Mouse (Mus musculus) embryonic facial prominence, embryonic 10.5 days (tissue): Measurements from ENCODE around the gene E2f7. TPM values are rescaled to one million over a fixed set of nuclear protein-coding genes. Genes with fewer than 3 reads are reported as not detected.
A peak's percentile ranks its signal among the peaks of the same experiment; 100 is the strongest.
"Not testable (repeated sequence)": the region's sequence is repeated elsewhere in the genome, so short reads cannot be mapped to it uniquely, and the experiment has no call there.

ENCODE experiments used
- DNase-seq: peaks from one replicate; pipeline ENCODE4 v3.0.0-alpha.2; 2017; ENCODE audit warnings: low spot score
- H3K27ac ChIP-seq: fragments of 300-500 bp; sonication (generic); replicated peaks from 2 replicates; pipeline ENCODE4 v1.5.1; 2016; ENCODE audit warnings: mild to moderate bottlenecking
- H3K27me3 ChIP-seq: fragments of 300-500 bp; sonication (generic); replicated peaks from 2 replicates; pipeline ENCODE4 v1.6.1; 2016; ENCODE audit warnings: low read depth, mild to moderate bottlenecking; ENCODE audit not compliant: poor library complexity, severe bottlenecking
- H3K36me3 ChIP-seq: fragments of 300-500 bp; sonication (generic); replicated peaks from 2 replicates; pipeline ENCODE4 v1.6.1; 2016; ENCODE audit warnings: mild to moderate bottlenecking, moderate library complexity
- H3K4me1 ChIP-seq: fragments of 300-500 bp; sonication (generic); 2 replicates; pipeline ENCODE4 v1.6.1; 2016
- H3K4me3 ChIP-seq: fragments of 300-500 bp; sonication (generic); 2 replicates; pipeline ENCODE4 v1.5.1; 2016; ENCODE audit warnings: mild to moderate bottlenecking, moderate library complexity
- H3K9me3 ChIP-seq: fragments of 300-500 bp; sonication (generic); 2 replicates; pipeline ENCODE4 v1.6.1; 2016; ENCODE audit warnings: mild to moderate bottlenecking
- WGBS: fragments of 180-500 bp; shearing (Covaris S2); methylation state at CpG from one replicate; pipeline ENCODE4 v1.1.7; 2016; 5-methylcytosine and 5-hydroxymethylcytosine counted together
- polyA plus RNA-seq: library from polyadenylated mRNA; unstranded; fragments of >200 nt; fragmentation: Nextera tagmentation; extraction: Ambion mirVana; gene quantifications from 2 replicates; pipeline ENCODE4 v1.2.1, GENCODE M21; 2016

The E2f7 gene
- polyA plus RNA-seq, 1 experiment from 2014 or later, result 41.9 TPM

DNA sequence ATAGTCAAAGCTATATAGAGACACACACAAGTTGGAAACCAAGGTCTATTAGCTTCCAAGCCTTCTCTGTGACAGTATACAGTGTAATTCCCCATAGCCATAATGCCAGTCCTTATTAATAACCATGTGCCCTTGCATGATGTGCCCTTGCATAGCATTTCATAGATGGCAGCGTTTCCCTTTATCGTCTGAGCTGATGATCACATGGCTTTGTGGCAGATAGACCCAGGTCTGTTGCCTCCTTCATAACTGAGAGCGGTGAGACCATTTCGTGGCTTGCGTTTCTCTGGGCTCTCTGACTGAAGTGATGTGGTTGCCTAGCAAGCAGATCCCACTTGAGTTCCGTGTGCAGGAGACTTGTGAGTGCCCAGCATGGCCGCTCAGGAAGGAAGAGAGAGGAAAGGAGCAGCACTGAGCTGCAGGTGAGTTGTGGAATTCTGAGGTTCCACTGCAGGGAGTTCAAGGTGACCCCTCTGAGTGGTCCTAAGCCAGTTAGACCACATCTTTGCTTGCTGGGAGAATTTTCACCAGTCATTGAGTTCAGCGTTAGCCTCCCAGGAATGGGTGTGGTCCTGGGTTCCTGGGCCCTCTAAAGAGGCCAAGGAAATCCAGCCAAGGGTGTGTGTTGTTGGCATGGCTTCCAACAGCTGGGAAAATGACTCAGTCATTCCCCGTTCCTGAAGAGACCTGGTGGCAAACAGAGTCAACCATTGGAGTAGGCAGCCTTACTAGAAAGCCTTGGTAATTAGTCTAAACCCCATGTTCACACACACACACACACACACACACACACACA is 4.5 kb downstream of the E2f7 start:
- WGBS, result 96% methylated on average over 9 of the region's 9 CpGs
- Histone ChIP-seq H3K4me3 (no peak overlapping the region), H3K27me3 (no peaks in the 10 kb centered on the region), H3K27ac (no peak overlapping the region), H3K36me3 (peaks cover 75% of the 10 kb centered on the region), H3K4me1 (peaks cover 18% of the 10 kb centered on the region), H3K9me3 (no peaks in the 10 kb centered on the region)
- no peak for DNase-seq

DNA sequence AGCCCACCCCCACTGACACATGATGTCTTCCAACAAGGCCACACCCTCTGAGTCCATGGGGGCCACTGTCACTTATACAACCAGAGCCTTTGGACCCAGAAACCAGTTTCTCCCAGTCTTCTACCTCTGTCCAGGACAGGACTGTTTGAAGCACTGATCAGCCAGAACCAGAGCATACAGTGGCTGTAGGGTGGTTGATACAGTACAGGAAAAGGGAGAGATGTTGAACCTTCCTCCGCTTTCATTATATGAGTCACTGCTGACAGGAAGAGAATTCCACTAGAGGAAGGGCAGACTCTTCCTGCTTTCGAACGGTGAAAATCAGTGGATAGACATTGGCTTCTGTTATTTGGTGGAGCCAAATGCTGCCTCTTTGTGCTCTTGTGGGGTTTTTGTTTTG is 7.6 kb downstream of the E2f7 start:
- WGBS, result 86% methylated on average over 3 of the region's 3 CpGs
- DNase-seq, result no peak

DNA sequence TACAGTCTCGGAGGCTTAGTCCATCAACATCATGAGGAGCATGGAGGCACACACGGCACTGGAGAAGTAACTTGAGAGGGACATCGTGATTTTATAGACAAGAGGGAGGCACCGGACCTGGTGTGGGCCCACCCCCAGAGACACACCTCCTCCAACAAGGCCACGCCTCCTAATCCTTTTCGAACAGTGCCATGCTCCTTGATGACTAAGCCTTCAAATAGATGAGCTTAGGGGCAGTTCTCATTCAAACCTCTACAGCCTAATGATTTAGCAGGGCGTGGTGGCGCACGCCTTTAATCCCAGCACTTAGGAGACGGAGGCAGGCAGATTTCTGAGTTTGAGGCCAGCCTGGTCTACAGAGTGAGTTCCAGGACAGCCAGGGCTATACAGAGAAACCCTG is 10.3 kb downstream of the E2f7 start:
- no peak for DNase-seq
- Histone ChIP-seq H3K4me3 (no peak overlapping the region), H3K27ac (no peak overlapping the region), H3K36me3 (peaks cover 96% of the 10 kb centered on the region), H3K9me3 (peaks cover 5% of the 10 kb centered on the region; the same call in 1 of the 2 replicates), H3K27me3 (no peaks in the 10 kb centered on the region), H3K4me1 (no peaks in the 10 kb centered on the region)
- WGBS, result 96% methylated on average over 10 of the region's 10 CpGs

More for the DNA sequence above, 7.6 kb downstream of the E2f7 start:
- Histone ChIP-seq H3K4me1 (no peaks in the 10 kb centered on the region), H3K36me3 (peaks cover 100% of the 10 kb centered on the region), H3K4me3 (no peak overlapping the region), H3K27ac (no peak overlapping the region), H3K9me3 (peaks cover 5% of the 10 kb centered on the region; the same call in 1 of the 2 replicates), H3K27me3 (no peaks in the 10 kb centered on the region)

GRCm38 (mm10) chr10:110756271-110756793 is 11.1 kb downstream of the E2f7 start:
- Histone ChIP-seq H3K36me3 (peaks cover 96% of the 10 kb centered on the region), H3K4me3 (no peak overlapping the region), H3K9me3 (peaks cover 5% of the 10 kb centered on the region; the same call in 1 of the 2 replicates), H3K27ac (no peak overlapping the region), H3K27me3 (no peaks in the 10 kb centered on the region), H3K4me1 (no peaks in the 10 kb centered on the region)
- WGBS, result 84% methylated on average over 7 of the region's 7 CpGs
- DNase-seq, result no peak

DNA sequence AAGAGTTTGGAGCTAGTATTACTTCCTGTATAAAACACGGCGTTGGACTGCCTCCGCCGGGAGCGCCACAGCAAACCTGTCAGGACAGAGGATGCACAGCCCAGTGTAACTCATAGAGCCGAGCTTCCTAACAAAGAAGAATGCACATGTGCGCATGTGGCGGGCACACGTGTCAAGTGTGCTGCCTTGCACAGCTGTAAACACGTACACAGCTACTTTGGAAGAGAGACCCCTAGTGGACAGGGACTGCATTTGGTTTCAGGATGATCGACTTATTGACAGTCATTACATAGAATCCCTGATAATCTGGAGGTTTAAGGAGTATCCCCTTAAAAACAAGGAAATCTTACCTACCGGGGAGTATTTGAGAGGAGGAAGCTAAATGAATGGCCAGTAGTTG is 15.3 kb downstream of the E2f7 start:
- H3K4me1 ChIP-seq, H3K27ac ChIP-seq, H3K4me3 ChIP-seq, H3K27me3 ChIP-seq, H3K9me3 ChIP-seq: not testable (repeated sequence)
- WGBS, result 77% methylated on average over 9 of the region's 12 CpGs
- peaks cover 96% of the 10 kb centered on the region for H3K36me3 ChIP-seq
- peak; percentile 38 for DNase-seq

DNA sequence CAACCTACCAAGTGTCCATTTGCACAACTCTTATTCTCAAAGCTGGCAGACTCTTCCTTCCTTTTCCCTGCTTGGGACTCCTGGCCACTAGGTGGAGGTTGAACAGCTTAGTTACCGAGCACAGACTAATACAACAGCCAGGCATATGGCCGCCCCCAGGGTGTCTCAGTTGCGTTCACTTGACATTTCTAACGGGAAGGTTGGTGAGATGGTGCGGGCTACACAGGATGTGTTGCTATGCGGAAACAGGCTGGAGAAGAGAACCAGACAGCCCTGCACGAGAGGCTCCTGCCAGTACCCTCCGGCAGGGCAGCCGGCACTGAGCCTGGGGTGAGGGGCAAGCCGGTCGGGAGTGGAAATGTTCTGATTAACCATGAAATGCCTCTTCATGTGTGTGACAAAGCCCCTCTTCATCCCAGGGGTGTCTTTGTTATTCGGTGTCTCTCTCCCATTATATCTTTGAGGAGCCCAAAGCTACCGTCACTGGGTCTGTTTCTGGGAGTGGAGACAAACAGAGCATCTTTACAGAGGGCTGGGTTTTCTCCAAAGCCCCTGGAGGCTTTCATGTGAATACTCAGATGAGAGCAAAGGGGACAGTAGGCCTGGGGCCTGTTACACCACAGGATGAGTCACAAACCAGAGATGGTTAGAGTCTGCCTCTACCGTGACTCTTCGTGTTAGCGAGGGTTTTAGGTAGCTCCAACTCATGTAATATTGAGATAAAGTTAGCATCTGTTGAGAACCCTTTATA is 17.1 kb downstream of the E2f7 start:
- 0 out of 2 replicates have a peak overlapping the region, but pooled peaks have one; percentile 6 for H3K27ac ChIP-seq
- H3K4me1 ChIP-seq, result no peaks in the 10 kb centered on the region; the same call in 1 of the 2 replicates
- no peak overlapping the region for H3K4me3 ChIP-seq
- DNase-seq, result peak; percentile 34
- 0 out of 2 replicates have a peak, but pooled peaks cover 6% of the 10 kb centered on the region for H3K9me3 ChIP-seq
- H3K27me3 ChIP-seq, result no peaks in the 10 kb centered on the region
- H3K36me3 ChIP-seq, result peaks cover 96% of the 10 kb centered on the region
- 61% methylated on average over 16 of the region's 16 CpGs for WGBS

GRCm38 (mm10) chr10:110763416-110763815 is 18.2 kb downstream of the E2f7 start:
- WGBS, result 94% methylated on average over 13 of the region's 13 CpGs
- Histone ChIP-seq H3K27ac (no peak overlapping the region), H3K4me3 (no peak overlapping the region), H3K4me1 (no peaks in the 10 kb centered on the region; the same call in 1 of the 2 replicates), H3K27me3 (no peaks in the 10 kb centered on the region), H3K9me3 (0 out of 2 replicates have a peak, but pooled peaks cover 6% of the 10 kb centered on the region), H3K36me3 (peaks cover 98% of the 10 kb centered on the region)
- no peak for DNase-seq

- 95% methylated on average over 10 of the region's 10 CpGs for WGBS
- Histone ChIP-seq H3K4me3 (no peak overlapping the region), H3K4me1 (no peaks in the 10 kb centered on the region), H3K36me3 (peaks cover 100% of the 10 kb centered on the region), H3K27me3 (no peaks in the 10 kb centered on the region), H3K27ac (no peak overlapping the region), H3K9me3 (no peaks in the 10 kb centered on the region)
- no peak for DNase-seq
Observed at GRCm38 (mm10) chr10:110769538-110769937, 24.3 kb downstream of the E2f7 start.

- Histone ChIP-seq H3K9me3 (no peaks in the 10 kb centered on the region), H3K4me1 (no peaks in the 10 kb centered on the region), H3K36me3 (peaks cover 97% of the 10 kb centered on the region), H3K4me3 (no peak overlapping the region), H3K27me3 (no peaks in the 10 kb centered on the region), H3K27ac (no peak overlapping the region)
- DNase-seq, result no peak
- WGBS, result 94% methylated on average over 12 of the region's 12 CpGs
Observed at GRCm38 (mm10) chr10:110773201-110773600, 28.0 kb downstream of the E2f7 start.

- Histone ChIP-seq H3K27me3 (no peaks in the 10 kb centered on the region), H3K36me3 (peaks cover 97% of the 10 kb centered on the region), H3K4me1 (no peaks in the 10 kb centered on the region), H3K9me3 (no peaks in the 10 kb centered on the region), H3K27ac (no peak overlapping the region), H3K4me3 (no peak overlapping the region)
- no peak for DNase-seq
- WGBS, result 95% methylated on average over 14 of the region's 14 CpGs
Observed at GRCm38 (mm10) chr10:110773878-110774277, 28.6 kb downstream of the E2f7 start.

DNA sequence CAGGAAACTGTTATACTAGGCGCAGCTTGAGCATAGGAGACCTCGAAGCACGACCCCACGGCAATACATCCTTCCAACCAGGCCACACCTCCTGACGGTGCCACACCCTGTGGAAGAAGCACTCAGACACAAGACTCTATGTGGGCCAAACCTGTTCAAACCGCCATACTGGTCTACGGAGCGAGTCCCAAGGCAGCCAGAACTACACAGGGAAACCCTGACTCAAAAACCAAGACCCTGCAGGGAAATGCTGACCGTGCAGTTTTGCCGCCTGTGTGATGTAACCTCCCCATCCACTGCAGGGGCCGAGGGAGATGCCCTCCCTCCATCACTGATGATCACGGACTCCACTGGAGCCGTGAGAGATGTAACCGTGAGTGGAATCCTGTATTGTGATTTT is 36.5 kb downstream of the E2f7 start:
- WGBS, result 95% methylated on average over 14 of the region's 14 CpGs
- H3K27ac ChIP-seq, result no peak overlapping the region
- H3K9me3 ChIP-seq, result no peaks in the 10 kb centered on the region
- no peak for DNase-seq
- H3K4me1 ChIP-seq, result no peaks in the 10 kb centered on the region
- H3K4me3 ChIP-seq, result no peak overlapping the region
- peaks cover 94% of the 10 kb centered on the region for H3K36me3 ChIP-seq
- no peaks in the 10 kb centered on the region for H3K27me3 ChIP-seq

GRCm38 (mm10) chr10:110782655-110783054 is 37.4 kb downstream of the E2f7 start:
- 86% methylated on average over 10 of the region's 10 CpGs for WGBS
- no peaks in the 10 kb centered on the region for H3K9me3 ChIP-seq
- no peak overlapping the region for H3K4me3 ChIP-seq
- peaks cover 95% of the 10 kb centered on the region for H3K36me3 ChIP-seq
- no peak for DNase-seq
- no peak overlapping the region for H3K27ac ChIP-seq
- H3K27me3 ChIP-seq, result no peaks in the 10 kb centered on the region
- peaks cover 3% of the 10 kb centered on the region for H3K4me1 ChIP-seq
